In genomic region chrX:74368209-74368909, GRCm38 (mm10) we compare ENCODE assay signal across 7 mouse cellular contexts. TPM values are rescaled to one million over a fixed set of nuclear protein-coding genes. Genes with fewer than 3 reads are reported as not detected.
DNase-seq lines count a peak whose midpoint lies in the region; ATAC-seq and TF ChIP-seq lines count a peak whose summit lies in the region.

No protein-coding gene starts in this region.

- no peak for TF ChIP-seq CTCF in small intestine, adult 2 months (IDR thresholded peaks at IDR 0.05; ENCODE audit: extremely low read depth, insufficient read length, insufficient replicate concordance, low read depth, low read length)

- H3K4me3 ChIP-seq in intestine, embryonic 14.5 days (ENCODE audit: low read depth, low read length) = peak overlapping the region; percentile 54
- H3K4me3 ChIP-seq in limb, embryonic 10.5 days = peak overlapping the region; percentile 66
- H3K4me3 ChIP-seq in midbrain, embryonic 11.5 days (ENCODE audit: low read depth, low read length) = peak overlapping the region; percentile 59
- H3K4me3 ChIP-seq in small intestine, adult 2 months (ENCODE audit: low read depth, low read length) = peak overlapping the region; percentile 94

- TF ChIP-seq POLR2A in small intestine, adult 2 months (IDR thresholded peaks at IDR 0.05; ENCODE audit: low read depth, low read length) = 0 out of 2 replicates have a peak, but pooled peaks have one; percentile 32

- H3K36me3 ChIP-seq in intestine, embryonic 14.5 days (ENCODE audit: control insufficient read depth, insufficient read depth, low read length) = peaks cover 14% of the 10 kb centered on the region
- peaks cover 30% of the 10 kb centered on the region for H3K36me3 ChIP-seq in limb, embryonic 10.5 days
- H3K36me3 ChIP-seq in midbrain, embryonic 11.5 days (ENCODE audit: control insufficient read depth, insufficient read depth, low read length) = no peaks in the 10 kb centered on the region
- peaks cover 5% of the 10 kb centered on the region for H3K36me3 ChIP-seq in small intestine, adult 2 months (ENCODE audit: control insufficient read depth, insufficient read depth, low read length)

- no peaks in the 10 kb centered on the region for H3K9me3 ChIP-seq in intestine, embryonic 14.5 days (ENCODE audit: control insufficient read depth, low read length)
- no peaks in the 10 kb centered on the region for H3K9me3 ChIP-seq in limb, embryonic 10.5 days (replicated peaks)
- H3K9me3 ChIP-seq in midbrain, embryonic 11.5 days (ENCODE audit: control insufficient read depth, low read length) = no peaks in the 10 kb centered on the region

- peak; percentile 85 for ATAC-seq in intestine, embryonic 14.5 days (replicated peaks; ENCODE audit: low FRiP score, low TSS enrichment, low read depth)
- peak; percentile 82 for ATAC-seq in midbrain, embryonic 11.5 days (ENCODE audit: low FRiP score)

- 18% methylated on average over 41 of the region's 49 CpGs for WGBS in intestine, embryonic 14.5 days
- WGBS in limb, embryonic 10.5 days = 7% methylated on average over 44 of the region's 49 CpGs
- WGBS in midbrain, embryonic 11.5 days = 21% methylated on average over 41 of the region's 49 CpGs
- 7% methylated on average over 47 of the region's 49 CpGs for WGBS in small intestine, adult 2 months

- H3K27ac ChIP-seq in intestine, embryonic 14.5 days (ENCODE audit: low read depth) = peak overlapping the region; percentile 65; the same call in 1 of the 2 replicates
- H3K27ac ChIP-seq in limb, embryonic 10.5 days = peak overlapping the region; percentile 85
- no peak overlapping the region; the same call in 1 of the 2 replicates for H3K27ac ChIP-seq in midbrain, embryonic 11.5 days (ENCODE audit: low read depth, low read length)
- H3K27ac ChIP-seq in small intestine, adult 2 months (ENCODE audit: insufficient read depth, low read depth, low read length) = peak overlapping the region; percentile 67

- H3K4me2 ChIP-seq in intestine, embryonic 14.5 days (ENCODE audit: low read length) = peak overlapping the region; percentile 59
- H3K4me2 ChIP-seq in midbrain, embryonic 11.5 days = peak overlapping the region; percentile 61

- H3K27me3 ChIP-seq in intestine, embryonic 14.5 days (replicated peaks; ENCODE audit: control insufficient read depth, insufficient read depth, low read length) = no peaks in the 10 kb centered on the region
- peaks cover 17% of the 10 kb centered on the region; the same call in 1 of the 2 replicates for H3K27me3 ChIP-seq in limb, embryonic 10.5 days (ENCODE audit: low read depth, poor library complexity, severe bottlenecking)
- H3K27me3 ChIP-seq in midbrain, embryonic 11.5 days (ENCODE audit: control insufficient read depth, insufficient read depth, low read length) = no peaks in the 10 kb centered on the region
- H3K27me3 ChIP-seq in small intestine, adult 2 months (ENCODE audit: control insufficient read depth, insufficient read depth, low read length) = no peaks in the 10 kb centered on the region

- peak overlapping the region; percentile 65 for H3K9ac ChIP-seq in intestine, embryonic 14.5 days (ENCODE audit: low read length)
- H3K9ac ChIP-seq in midbrain, embryonic 11.5 days (ENCODE audit: low read length) = peak overlapping the region; percentile 76

- DNase-seq in adipocyte (ENCODE audit: low spot score) = peak; percentile 51
- DNase-seq in embryo, embryonic 10 days (ENCODE audit: low spot score) = peak; percentile 74
- peak; percentile 69 for DNase-seq in gastrocnemius, postnatal 25 days
- DNase-seq in intestine, embryonic 14.5 days (ENCODE audit: low spot score) = peak; percentile 75
- peak; percentile 78 for DNase-seq in limb, embryonic 10.5 days (ENCODE audit: low spot score)
- DNase-seq in midbrain, embryonic 11.5 days (ENCODE audit: low spot score, missing footprints) = peak; percentile 93

- no peaks in the 10 kb centered on the region; the same call in 1 of the 2 replicates for H3K4me1 ChIP-seq in intestine, embryonic 14.5 days (replicated peaks; ENCODE audit: control insufficient read depth, insufficient read depth, low read length)
- H3K4me1 ChIP-seq in limb, embryonic 10.5 days = peaks cover 7% of the 10 kb centered on the region; the same call in 1 of the 2 replicates
- H3K4me1 ChIP-seq in midbrain, embryonic 11.5 days (ENCODE audit: control insufficient read depth, insufficient read depth, low read length) = peaks cover 6% of the 10 kb centered on the region
- H3K4me1 ChIP-seq in small intestine, adult 2 months (ENCODE audit: control insufficient read depth, insufficient read depth, insufficient read length, low read length) = peaks cover 11% of the 10 kb centered on the region

RNA-seq across cellular contexts. Expression of gene Ubl4a, which starts 4.7 kb away (rescaled TPM):
- 10 to 100 TPM; 48.1 to 52.1 TPM for total RNA-seq in gastrocnemius, postnatal 25 days (2021)
- polyA plus RNA-seq in intestine, embryonic 14.5 days (2014; fragmentation: Nextera tagmentation; extraction: Ambion mirVana) = 74.7 and 79.1 TPM in 2 replicates
- 57.7 and 59.8 TPM in 2 replicates for polyA plus RNA-seq in limb, embryonic 10.5 days (2016; fragmentation: Nextera tagmentation; extraction: Ambion mirVana)
- 74.3 and 76.5 TPM in 2 replicates for polyA plus RNA-seq in midbrain, embryonic 11.5 days (2014; fragmentation: Nextera tagmentation; extraction: Ambion mirVana)
- polyA plus RNA-seq in small intestine, adult 2 months (2012; rRNA removed) = 24.0 and 33.4 TPM in 2 replicates

RNA-seq across cellular contexts. Expression of gene Slc10a3, which starts 4.8 kb away (rescaled TPM):
- total RNA-seq in gastrocnemius, postnatal 25 days (2021) = 1 to 10 TPM; 2.3 to 2.6 TPM
- 16.8 and 18.7 TPM in 2 replicates for polyA plus RNA-seq in intestine, embryonic 14.5 days (2014; fragmentation: Nextera tagmentation; extraction: Ambion mirVana)
- polyA plus RNA-seq in limb, embryonic 10.5 days (2016; fragmentation: Nextera tagmentation; extraction: Ambion mirVana) = 12.2 and 13.2 TPM in 2 replicates
- polyA plus RNA-seq in midbrain, embryonic 11.5 days (2014; fragmentation: Nextera tagmentation; extraction: Ambion mirVana) = 8.5 and 9.0 TPM in 2 replicates
- 9.1 and 20.9 TPM in 2 replicates for polyA plus RNA-seq in small intestine, adult 2 months (2012; rRNA removed)

RNA-seq across cellular contexts. Expression of gene Lage3, which starts 14.9 kb away (rescaled TPM):
- 10 to 100 TPM; 32.2 to 36.5 TPM for total RNA-seq in gastrocnemius, postnatal 25 days (2021)
- polyA plus RNA-seq in intestine, embryonic 14.5 days (2014; fragmentation: Nextera tagmentation; extraction: Ambion mirVana) = 99.2 and 108 TPM in 2 replicates
- polyA plus RNA-seq in limb, embryonic 10.5 days (2016; fragmentation: Nextera tagmentation; extraction: Ambion mirVana) = 113 and 125 TPM in 2 replicates
- polyA plus RNA-seq in midbrain, embryonic 11.5 days (2014; fragmentation: Nextera tagmentation; extraction: Ambion mirVana) = 110 and 118 TPM in 2 replicates
- 16.9 and 17.1 TPM in 2 replicates for polyA plus RNA-seq in small intestine, adult 2 months (2012; rRNA removed)

RNA-seq across cellular contexts. Expression of gene Fam3a, which starts 24.7 kb away (rescaled TPM):
- total RNA-seq in gastrocnemius, postnatal 25 days (2021) = 10 to 100 TPM; 10.9 to 11.5 TPM
- polyA plus RNA-seq in intestine, embryonic 14.5 days (2014; fragmentation: Nextera tagmentation; extraction: Ambion mirVana) = 35.6 and 36.7 TPM in 2 replicates
- 24.0 and 28.4 TPM in 2 replicates for polyA plus RNA-seq in limb, embryonic 10.5 days (2016; fragmentation: Nextera tagmentation; extraction: Ambion mirVana)
- polyA plus RNA-seq in midbrain, embryonic 11.5 days (2014; fragmentation: Nextera tagmentation; extraction: Ambion mirVana) = 26.2 and 27.3 TPM in 2 replicates
- 15.4 and 27.3 TPM in 2 replicates for polyA plus RNA-seq in small intestine, adult 2 months (2012; rRNA removed)

RNA-seq across cellular contexts. Expression of gene Ikbkg, which starts 24.7 kb away (rescaled TPM):
- total RNA-seq in gastrocnemius, postnatal 25 days (2021) = 10 to 100 TPM; 19.5 to 23.8 TPM
- 20.2 TPM in 2 replicates for polyA plus RNA-seq in intestine, embryonic 14.5 days (2014; fragmentation: Nextera tagmentation; extraction: Ambion mirVana)
- 16.7 and 17.8 TPM in 2 replicates for polyA plus RNA-seq in limb, embryonic 10.5 days (2016; fragmentation: Nextera tagmentation; extraction: Ambion mirVana)
- 22.8 and 24.8 TPM in 2 replicates for polyA plus RNA-seq in midbrain, embryonic 11.5 days (2014; fragmentation: Nextera tagmentation; extraction: Ambion mirVana)
- 6.2 and 8.7 TPM in 2 replicates for polyA plus RNA-seq in small intestine, adult 2 months (2012; rRNA removed)
